In genomic region chr9:100984381-100985310, GRCm38 (mm10) we compare ENCODE assay signal across 20 mouse cellular contexts. TPM values are rescaled to one million over a fixed set of nuclear protein-coding genes. Genes with fewer than 3 reads are reported as not detected.
A peak's percentile ranks its signal among the peaks of the same experiment; 100 is the strongest.
DNase-seq lines count a peak whose midpoint lies in the region; ATAC-seq and TF ChIP-seq lines count a peak whose summit lies in the region.
"Had no signal": no experiment of that assay in that cellular context is flagged by ENCODE, and none has a peak within 500 bp of the region (broad histone marks: within the 10 kb centered on the region; RNA-seq: fewer than 3 reads in every experiment).

No protein-coding gene starts in this region.

- intact Hi-C loops in heart, postnatal 36 days (cut with DNase I) = no loop called here

- no peaks in the 10 kb centered on the region for H3K27me3 ChIP-seq in E14TG2a.4 (ENCODE audit: insufficient read depth, low read length)
- H3K27me3 ChIP-seq in intestine, embryonic 15.5 days (replicated peaks) = no peaks in the 10 kb centered on the region
- H3K27me3 ChIP-seq in stomach, embryonic 16.5 days (ENCODE audit: control insufficient read depth, insufficient read depth, low read length) = no peaks in the 10 kb centered on the region
- H3K27me3 ChIP-seq: CH12.LX; forebrain, embryonic 15.5 days; heart, embryonic 13.5 days; hindbrain, embryonic 12.5 days had no signal

- H3K4me1 ChIP-seq in E14TG2a.4 (replicated peaks; ENCODE audit: low read depth, low read length) = peaks cover 36% of the 10 kb centered on the region
- no peaks in the 10 kb centered on the region for H3K4me1 ChIP-seq in intestine, embryonic 15.5 days (replicated peaks)
- no peaks in the 10 kb centered on the region for H3K4me1 ChIP-seq in stomach, embryonic 16.5 days (ENCODE audit: control insufficient read depth, insufficient read depth, low read length)
- H3K4me1 ChIP-seq: forebrain, embryonic 15.5 days; hindbrain, embryonic 12.5 days had no signal

- TF ChIP-seq CTCF in E14TG2a.4 (conservative IDR thresholded peaks at IDR 0.05; ENCODE audit: low read length) = no peak

- H3K9ac ChIP-seq in intestine, embryonic 15.5 days = no peak overlapping the region
- H3K9ac ChIP-seq in stomach, embryonic 16.5 days (ENCODE audit: low read length) = no peak overlapping the region
- H3K9ac ChIP-seq: forebrain, embryonic 15.5 days; heart, embryonic 13.5 days; hindbrain, embryonic 12.5 days had no signal

- DNase-seq in heart, adult 11 months = peak; percentile 72
- no peak for DNase-seq in heart, postnatal 36 days
- no peak for DNase-seq in gastrocnemius, postnatal 10 days
- DNase-seq: adrenal gland, postnatal 10 days; cerebellum, adult 11 months; cerebellum, adult 9-10 months; cerebellum, postnatal 25 days; heart, adult 2 months; heart, postnatal 4 days had no signal

- ATAC-seq in intestine, embryonic 15.5 days = peak; percentile 81
- ATAC-seq in stomach, embryonic 16.5 days (ENCODE audit: insufficient read depth, low FRiP score) = peak; percentile 47; the same call in 1 of the 2 replicates
- no peak for ATAC-seq in CD4-positive, CD25-positive, alpha-beta regulatory T cell, adult 4 months
- ATAC-seq: forebrain, embryonic 15.5 days; hindbrain, embryonic 16.5 days; inflammation-experienced regulatory T-cells, adult 6 months had no signal

- no peak overlapping the region for H3K27ac ChIP-seq in intestine, embryonic 15.5 days
- H3K27ac ChIP-seq in stomach, embryonic 16.5 days (ENCODE audit: low read length) = no peak overlapping the region
- H3K27ac ChIP-seq: forebrain, embryonic 15.5 days; heart, adult 2 months; heart, embryonic 13.5 days; hindbrain, embryonic 12.5 days had no signal

- no peak overlapping the region for H3K4me2 ChIP-seq in intestine, embryonic 15.5 days (replicated peaks)
- H3K4me2 ChIP-seq in stomach, embryonic 16.5 days (ENCODE audit: low read depth, low read length) = no peak overlapping the region
- H3K4me2 ChIP-seq: forebrain, embryonic 15.5 days; heart, embryonic 13.5 days; hindbrain, embryonic 12.5 days had no signal

- H3K9me3 ChIP-seq in E14TG2a.4 (ENCODE audit: low read length) = peaks cover 10% of the 10 kb centered on the region
- H3K9me3 ChIP-seq in intestine, embryonic 15.5 days = no peaks in the 10 kb centered on the region
- peaks cover 6% of the 10 kb centered on the region; the same call in 1 of the 2 replicates for H3K9me3 ChIP-seq in stomach, embryonic 16.5 days (replicated peaks; ENCODE audit: control insufficient read depth, low read length)
- H3K9me3 ChIP-seq: hindbrain, embryonic 12.5 days had no signal

- H3K4me3 ChIP-seq in E14TG2a.4 (replicated peaks; ENCODE audit: low read length) = peak overlapping the region; percentile 32; the same call in 1 of the 2 replicates
- H3K4me3 ChIP-seq in intestine, embryonic 15.5 days (replicated peaks) = no peak overlapping the region
- H3K4me3 ChIP-seq in stomach, embryonic 16.5 days (replicated peaks; ENCODE audit: low read length) = no peak overlapping the region
- H3K4me3 ChIP-seq: erythroblast, embryonic 14.5 days; forebrain, embryonic 15.5 days; heart, adult 2 months; heart, embryonic 13.5 days; hindbrain, embryonic 12.5 days had no signal

- 91% methylated on average over 25 of the region's 25 CpGs for WGBS in intestine, embryonic 15.5 days
- 92% methylated on average over 25 of the region's 25 CpGs for WGBS in stomach, embryonic 16.5 days

- no peaks in the 10 kb centered on the region; the same call in 1 of the 2 replicates for H3K36me3 ChIP-seq in E14TG2a.4 (ENCODE audit: insufficient read depth, low read length)
- 0 out of 2 replicates have a peak, but pooled peaks cover 2% of the 10 kb centered on the region for H3K36me3 ChIP-seq in intestine, embryonic 15.5 days
- H3K36me3 ChIP-seq in stomach, embryonic 16.5 days (ENCODE audit: control insufficient read depth, insufficient read depth, low read length) = peaks cover 10% of the 10 kb centered on the region

RNA-seq across cellular contexts. Expression of gene Pccb, which starts 50.1 kb away (rescaled TPM):
- 100 to 1,000 TPM; 103 to 107 TPM for total RNA-seq in heart, postnatal 36 days (2021)
- 25.1 and 25.5 TPM in 2 replicates for polyA plus RNA-seq in intestine, embryonic 15.5 days (2015; fragmentation: Nextera tagmentation; extraction: Ambion mirVana)
- 27.7 and 29.1 TPM in 2 replicates for polyA plus RNA-seq in stomach, embryonic 16.5 days (2015; fragmentation: Nextera tagmentation; extraction: Ambion mirVana)
- polyA plus RNA-seq in CD4-positive, CD25-positive, alpha-beta regulatory T cell, adult 4 months (2017; shearing (Covaris generic)) = 10 to 100 TPM in 1 of 2 experiments, 1 to 10 TPM in 1; 9.7 to 12.9 TPM
- 10 to 100 TPM; 45.3 to 55.6 TPM for total RNA-seq in gastrocnemius, postnatal 10 days (2021)
